20 mouse cellular contexts compared by ENCODE assay signal in the genomic region with DNA sequence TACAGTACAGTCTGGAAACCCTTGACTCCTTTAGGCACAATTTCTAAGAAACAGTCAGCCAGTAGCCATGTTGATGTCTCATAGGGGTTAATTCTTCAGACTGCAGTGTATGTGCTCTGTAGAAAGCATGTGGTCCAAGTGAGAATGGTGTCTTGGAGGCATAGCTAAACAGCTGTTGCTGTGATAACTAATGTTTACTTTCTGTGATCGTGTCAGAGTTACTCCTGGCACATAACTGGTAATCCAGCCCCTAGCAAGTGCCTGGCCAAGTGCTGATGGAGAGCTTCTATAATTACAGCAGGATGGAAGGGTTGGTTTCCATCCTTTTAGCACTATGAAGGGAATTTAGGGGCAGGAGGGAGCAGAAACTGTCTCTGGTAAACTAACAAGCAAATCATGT. TPM values are rescaled to one million over a fixed set of nuclear protein-coding genes. Genes with fewer than 3 reads are reported as not detected.
DNase-seq lines count a peak whose midpoint lies in the region; ATAC-seq and TF ChIP-seq lines count a peak whose summit lies in the region.
"Had no signal": no experiment of that assay in that cellular context is flagged by ENCODE, and none has a peak within 500 bp of the region (broad histone marks: within the 10 kb centered on the region; RNA-seq: fewer than 3 reads in every experiment).

No protein-coding gene starts in this region.

- no peaks in the 10 kb centered on the region for H3K27me3 ChIP-seq in lung, postnatal 0 days (replicated peaks; ENCODE audit: insufficient read depth, low read length)
- no peaks in the 10 kb centered on the region for H3K27me3 ChIP-seq in myocyte (ENCODE audit: control insufficient read depth, insufficient read depth, insufficient read length)
- H3K27me3 ChIP-seq: CH12.LX; forebrain, embryonic 13.5 days; hindbrain, embryonic 13.5 days had no signal

- no peak overlapping the region for H3K4me3 ChIP-seq in lung, postnatal 0 days (ENCODE audit: low read depth, low read length)
- H3K4me3 ChIP-seq in myocyte, result no peak overlapping the region
- H3K4me3 ChIP-seq: embryonic facial prominence, embryonic 10.5 days; forebrain, embryonic 13.5 days; heart, embryonic 10.5 days; hindbrain, embryonic 13.5 days had no signal

- intact Hi-C loops in gastrocnemius, postnatal 36 days (cut with DNase I), result loop anchor here (2.0 kb wide), 1 partner anchor 46 kb away; no protein-coding TSS in a partner anchor

- no peak overlapping the region for H3K4me2 ChIP-seq in lung, postnatal 0 days (replicated peaks; ENCODE audit: low read depth, low read length)
- H3K4me2 ChIP-seq in myocyte (ENCODE audit: low read depth), result no peak overlapping the region
- H3K4me2 ChIP-seq: forebrain, embryonic 13.5 days; hindbrain, embryonic 13.5 days had no signal

- TF ChIP-seq CTCF in lung, postnatal 0 days (IDR thresholded peaks at IDR 0.05), result no peak

- no peak overlapping the region for H3K27ac ChIP-seq in lung, postnatal 0 days (ENCODE audit: low read length)
- H3K27ac ChIP-seq: embryonic facial prominence, embryonic 10.5 days; forebrain, embryonic 13.5 days; heart, embryonic 10.5 days; hindbrain, embryonic 13.5 days; hindbrain, postnatal 0 days had no signal

- no peak for TF ChIP-seq EP300 in lung, postnatal 0 days (IDR thresholded peaks at IDR 0.05)

- no peak for TF ChIP-seq POLR2A in myocyte (IDR thresholded peaks at IDR 0.05; ENCODE audit: insufficient read length, low read depth)

- WGBS in lung, postnatal 0 days, result 13% methylated on average over 1 of the region's 1 CpGs

- no peaks in the 10 kb centered on the region; the same call in 1 of the 2 replicates for H3K4me1 ChIP-seq in lung, postnatal 0 days (ENCODE audit: insufficient read depth, low read depth, low read length)
- H3K4me1 ChIP-seq: embryonic facial prominence, embryonic 10.5 days; forebrain, embryonic 13.5 days; hindbrain, embryonic 13.5 days had no signal

- no peak for ATAC-seq in lung, postnatal 0 days
- ATAC-seq in activated CD4-positive, CD25-positive, alpha-beta regulatory T cell, adult 4 months, result no peak
- ATAC-seq: forebrain, embryonic 13.5 days; hindbrain, postnatal 0 days had no signal

- DNase-seq in gastrocnemius, adult 18-20 months (ENCODE audit: low spot score), result peak; percentile 67
- no peak for DNase-seq in gastrocnemius, postnatal 36 days
- peak; percentile 24 for DNase-seq in lung, postnatal 10 days
- DNase-seq in lung, postnatal 0 days (ENCODE audit: low spot score), result no peak
- peak; percentile 21 to 35 for DNase-seq in gastrocnemius, adult 8-10 months (ENCODE audit: low spot score in 2 of 2)
- no peak for DNase-seq in adrenal gland, postnatal 10 days
- DNase-seq: adrenal gland, postnatal 14 days; cerebellum, adult 2 months; heart, adult 11 months; heart, postnatal 14 days; kidney, adult 11 months had no signal

- H3K36me3 ChIP-seq in lung, postnatal 0 days (ENCODE audit: insufficient read depth, low read length), result no peaks in the 10 kb centered on the region
- H3K36me3 ChIP-seq in myocyte (ENCODE audit: control insufficient read depth, insufficient read depth), result no peaks in the 10 kb centered on the region
- H3K36me3 ChIP-seq: embryonic facial prominence, embryonic 10.5 days; heart, embryonic 10.5 days; hindbrain, embryonic 13.5 days had no signal

- H3K79me2 ChIP-seq in myocyte (ENCODE audit: control insufficient read depth, insufficient read depth), result no peaks in the 10 kb centered on the region

- H3K9me3 ChIP-seq in lung, postnatal 0 days (ENCODE audit: low read length), result no peaks in the 10 kb centered on the region
- H3K9me3 ChIP-seq: embryonic facial prominence, embryonic 10.5 days; forebrain, embryonic 13.5 days; heart, embryonic 10.5 days; hindbrain, embryonic 13.5 days had no signal

- H3K9ac ChIP-seq in lung, postnatal 0 days (replicated peaks; ENCODE audit: low read depth), result no peak overlapping the region
- H3K9ac ChIP-seq: forebrain, embryonic 13.5 days; hindbrain, embryonic 13.5 days had no signal

- H3ac ChIP-seq in myocyte (ENCODE audit: control insufficient read depth, insufficient read length), result no peak overlapping the region

TF ChIP-seq in myocyte, 11 proteins besides CTCF, POLR2A, EP300 and RAD21:
- TF ChIP-seq MAX (IDR thresholded peaks at IDR 0.05; ENCODE audit: low read depth) (no peak), MYOG (IDR thresholded peaks at IDR 0.05; ENCODE audit: control insufficient read depth in 1 of 3, insufficient read depth in 1 of 3, insufficient read length in 2 of 3, low read depth in 2 of 3) (peak in 1 of 3 experiments; percentile 69), MYOD1 (IDR thresholded peaks at IDR 0.05; ENCODE audit: control insufficient read depth in 1 of 3, insufficient read length in 2 of 3, low read depth in 2 of 3) (peak in 2 of 3 experiments; percentile 15 to 60)

RNA-seq across cellular contexts. Expression of a gene that starts 14.5 kb away (rescaled TPM):
- 1 to 10 TPM; 4.4 to 6.7 TPM for total RNA-seq in gastrocnemius, adult 18-20 months (2021)
- 1 to 10 TPM; 3.1 to 4.0 TPM for total RNA-seq in gastrocnemius, postnatal 36 days (2021)
- 21.0 and 22.3 TPM in 2 replicates for polyA plus RNA-seq in lung, postnatal 0 days (2015; fragmentation: Nextera tagmentation; extraction: Ambion mirVana)
- total RNA-seq in gastrocnemius, adult 8-10 months (2022), result 1 to 10 TPM; 2.8 to 6.0 (median 3.4) TPM
- 58.2 TPM for polyA plus RNA-seq in myocyte (2012; fragmentation: generic; extraction: Trizol)
- 1 to 10 TPM; 3.0 to 3.3 TPM for polyA plus RNA-seq in activated CD4-positive, CD25-positive, alpha-beta regulatory T cell, adult 4 months (2017; shearing (Covaris generic))
- 10 to 100 TPM; 16.3 to 20.8 TPM for total RNA-seq in adrenal gland, postnatal 10 days (2021)
- total RNA-seq: hematopoietic stem cell, adult 5-6 weeks had no signal

Comparison
In these comparisons a context has a peak if more than half of its experiments do, and no peak if none do; other contexts are left out.
1. DNase-seq: peak in gastrocnemius, adult 18-20 months (single experiment), lung, postnatal 10 days (single experiment) and gastrocnemius, adult 8-10 months (2 of 2); none in gastrocnemius, postnatal 36 days (0 of 2), lung, postnatal 0 days (single experiment) and adrenal gland, postnatal 10 days (single experiment).